Mouse (Mus musculus) thymus, adult 2 months (tissue): Measurements from ENCODE around the gene Gm10130. TPM values are rescaled to one million over a fixed set of nuclear protein-coding genes. Genes with fewer than 3 reads are reported as not detected.
"Not testable (repeated sequence)": the region's sequence is repeated elsewhere in the genome, so short reads cannot be mapped to it uniquely, and the experiment has no call there.

Source experiments
- DNase-seq: peaks from one replicate; pipeline ENCODE4 v3.0.0; 2021
- H3K27ac ChIP-seq: fragments of 200-500 bp; 2 replicates; pipeline ENCODE4 v1.5.1; 2012; ENCODE audit warnings: low read length, control low read depth; ENCODE audit not compliant: control insufficient read depth, insufficient read depth
- H3K27me3 ChIP-seq: fragments of 200-500 bp; 2 replicates; pipeline ENCODE4 v1.6.1; 2012; ENCODE audit warnings: mild to moderate bottlenecking, low read length, moderate library complexity, mixed read lengths; ENCODE audit not compliant: control insufficient read depth, insufficient read depth
- H3K36me3 ChIP-seq: fragments of 200-500 bp; 2 replicates; pipeline ENCODE4 v1.6.1; 2012; ENCODE audit warnings: mild to moderate bottlenecking, low read length, moderate library complexity; ENCODE audit not compliant: control insufficient read depth, insufficient read depth
- H3K4me1 ChIP-seq: fragments of 200-500 bp; replicated peaks from 2 replicates; pipeline ENCODE4 v1.6.1; 2012; ENCODE audit warnings: low read length; ENCODE audit not compliant: control insufficient read depth, insufficient read depth
- H3K4me3 ChIP-seq: fragments of 200-500 bp; 2 replicates; pipeline ENCODE4 v1.5.1; 2012; ENCODE audit warnings: mild to moderate bottlenecking, low read length, control low read depth, moderate library complexity; ENCODE audit not compliant: control insufficient read depth, insufficient read depth
- CTCF ChIP-seq: fragments of 200-500 bp; IDR thresholded peaks from 2 replicates; pipeline ENCODE4 v1.5.1; 2012; ENCODE audit warnings: mild to moderate bottlenecking, control low read depth, low read length, moderate library complexity, borderline replicate concordance; ENCODE audit not compliant: control insufficient read depth, poor library complexity, insufficient read depth; ENCODE audit errors: extremely low read depth
- POLR2A ChIP-seq: fragments of 200-500 bp; IDR thresholded peaks from 2 replicates; pipeline ENCODE4 v1.6.1; 2012; ENCODE audit warnings: mild to moderate bottlenecking, low read length, control low read depth, moderate library complexity; ENCODE audit not compliant: control insufficient read depth, poor library complexity, insufficient read depth; ENCODE audit errors: extremely low read depth
- WGBS: fragments of 180-500 bp; shearing (Covaris S2); methylation state at CpG from one replicate; pipeline ENCODE4 v1.1.7; 2018; 5-methylcytosine and 5-hydroxymethylcytosine counted together
- polyA plus RNA-seq: library from polyadenylated mRNA; depleted of rRNA; stranded (reverse); fragments of >200 nt; gene quantifications from 2 replicates; pipeline ENCODE4 v1.2.3, GENCODE M21; 2012; rRNA removed

The Gm10130 gene
- polyA plus RNA-seq, 1 experiment = not detected

DNA sequence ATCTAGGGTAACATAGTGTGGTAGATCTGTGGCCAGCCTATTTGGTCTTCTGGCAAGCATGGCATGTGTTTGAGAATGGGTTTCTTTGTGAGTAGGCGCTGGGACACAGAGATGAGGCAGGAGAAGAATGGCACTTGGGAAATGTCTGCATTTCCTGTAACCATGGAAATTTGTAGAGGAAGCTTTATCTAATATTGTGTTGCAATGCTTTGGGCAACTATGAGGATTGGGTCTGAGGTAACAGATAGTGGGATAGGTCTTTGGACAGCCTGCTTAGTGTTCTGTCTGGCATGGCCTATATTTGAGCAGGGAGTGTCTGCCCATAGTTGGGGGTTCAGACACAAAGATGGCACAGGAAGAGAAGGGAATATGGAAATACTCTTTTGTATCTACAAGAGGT, 4.5 kb upstream of the Gm10130 start:
- 100% methylated on average over 1 of the region's 1 CpGs for WGBS
- DNase-seq = no peak
- Histone ChIP-seq H3K27ac (no peak overlapping the region), H3K4me1 (no peaks in the 10 kb centered on the region), H3K27me3 (no peaks in the 10 kb centered on the region), H3K4me3 (no peak overlapping the region), H3K36me3 (no peaks in the 10 kb centered on the region; the same call in 1 of the 2 replicates)
- TF ChIP-seq CTCF (no peak), POLR2A (no peak)

DNA sequence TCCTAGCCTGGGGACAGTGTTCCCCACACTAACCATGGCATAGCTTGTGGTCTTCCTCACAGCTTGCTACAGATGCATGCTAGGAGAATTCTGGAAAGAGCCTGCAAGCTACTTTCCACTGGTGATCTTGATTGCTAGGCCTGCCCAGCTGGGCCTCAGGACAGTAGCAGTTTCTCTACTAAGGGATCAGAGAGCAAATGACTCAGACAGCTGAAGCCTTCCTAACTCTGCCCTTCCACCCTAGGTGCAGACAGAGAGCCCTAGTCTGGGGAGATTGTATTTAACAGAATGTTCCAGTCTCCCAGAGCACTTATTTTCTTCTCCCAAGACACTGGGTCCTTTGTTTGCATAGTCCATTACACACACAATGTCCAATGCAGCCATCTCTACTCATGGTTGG, 33.6 kb downstream of the Gm10130 start:
- not testable (repeated sequence) for H3K4me1 ChIP-seq, H3K27me3 ChIP-seq, DNase-seq, H3K4me3 ChIP-seq, H3K27ac ChIP-seq, H3K36me3 ChIP-seq

DNA sequence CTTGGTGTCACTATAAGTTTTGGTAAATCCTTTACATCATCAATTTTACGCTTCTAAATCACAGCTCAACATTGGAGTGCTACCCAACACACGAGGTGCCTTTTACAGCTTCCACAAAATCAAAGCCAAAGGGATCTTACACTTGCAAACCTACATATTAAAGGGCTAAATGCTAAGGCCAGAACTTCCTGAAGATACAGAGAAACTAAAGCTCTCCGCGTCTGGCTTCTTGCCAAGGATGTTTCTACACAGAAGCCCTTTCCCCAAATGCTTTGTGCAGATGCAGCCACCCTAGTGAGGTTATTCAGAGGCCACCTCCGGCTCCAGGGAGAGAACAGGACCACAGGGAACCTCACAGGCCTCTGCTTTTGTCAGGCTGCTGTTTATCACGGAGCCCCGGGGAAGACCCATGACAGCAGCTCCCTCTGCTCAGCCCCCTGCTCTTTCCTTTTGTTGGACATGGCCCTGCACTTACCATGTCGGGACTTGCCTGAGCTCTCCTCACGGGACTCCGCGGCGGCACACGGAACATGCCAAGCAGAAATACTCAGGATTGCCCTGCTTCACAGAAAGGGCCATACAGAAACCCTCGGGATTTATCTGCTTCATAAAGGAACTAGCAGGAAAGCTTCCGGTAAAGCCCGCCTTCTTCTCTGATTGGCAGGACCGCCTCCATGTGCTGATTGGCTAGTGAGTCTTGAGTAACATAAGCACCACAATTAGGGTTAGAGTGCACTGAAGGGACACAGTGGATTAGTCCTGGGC, 38.8 kb downstream of the Gm10130 start, which contains the start of gene 3300002I08Rik:
TSS of gene 3300002I08Rik (minus strand) at position 653 of the 765 bp plus-strand sequence.
- 4% methylated on average over 17 of the region's 17 CpGs for WGBS
- H3K27me3 ChIP-seq, H3K27ac ChIP-seq, H3K4me1 ChIP-seq, H3K36me3 ChIP-seq: not testable (repeated sequence)
- H3K4me3 ChIP-seq = peak within 1 kb of the TSS; percentile 96
- peak; percentile 83 for DNase-seq

DNA sequence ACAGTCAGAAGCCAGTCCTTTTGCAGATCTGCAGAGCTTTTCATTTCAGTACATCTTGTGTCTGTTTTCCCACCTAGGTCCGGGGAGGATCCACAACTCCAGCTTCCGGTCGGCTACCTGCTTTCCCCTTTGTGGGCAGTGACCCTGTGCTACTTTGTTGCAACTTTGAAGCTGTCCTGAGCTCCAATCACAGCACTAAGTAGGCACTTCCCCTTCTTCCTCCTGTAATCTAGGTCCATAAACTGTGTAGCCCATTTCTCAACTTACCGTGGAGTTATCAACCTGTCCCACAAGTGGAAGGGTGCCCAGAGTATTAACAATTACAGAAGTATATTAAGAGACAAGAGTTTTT, 39.4 kb downstream of the Gm10130 start:
- 12% methylated on average over 4 of the region's 4 CpGs for WGBS
- Histone ChIP-seq H3K27ac (no peak overlapping the region), H3K4me3 (peak overlapping the region; percentile 96), H3K36me3 (no peaks in the 10 kb centered on the region), H3K4me1 (0 out of 2 replicates have a peak, but pooled peaks cover 2% of the 10 kb centered on the region), H3K27me3 (no peaks in the 10 kb centered on the region)
- TF ChIP-seq POLR2A (no peak), CTCF (no peak)
- no peak for DNase-seq

DNA sequence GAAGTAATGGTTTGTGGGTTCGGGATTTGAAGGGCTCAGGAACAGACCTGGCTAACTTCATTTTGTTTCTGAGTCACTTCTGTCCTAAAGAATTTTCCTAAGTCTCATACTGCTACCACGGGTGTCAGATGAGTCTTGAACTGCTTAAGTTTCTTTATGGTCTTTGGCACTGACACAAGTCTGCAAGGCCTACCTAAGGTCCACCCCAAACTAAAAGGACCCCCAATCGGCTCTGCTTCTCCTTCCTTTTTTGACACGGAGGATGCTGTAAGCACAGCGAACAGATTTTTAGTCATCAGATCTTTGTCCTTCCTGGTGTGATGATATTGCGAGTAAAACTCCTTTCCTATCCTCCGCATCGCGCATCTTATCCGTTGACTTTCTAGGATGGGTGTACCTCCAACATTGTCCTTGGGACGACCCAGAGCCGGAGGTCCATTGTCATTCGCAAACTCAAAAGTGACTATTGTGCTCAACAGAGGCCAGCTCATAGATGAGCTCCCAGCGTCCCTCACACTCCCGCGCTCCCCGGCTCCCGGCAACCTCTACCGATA, 62.1 kb downstream of the Gm10130 start:
- H3K4me1 ChIP-seq, H3K36me3 ChIP-seq, H3K4me3 ChIP-seq, H3K27ac ChIP-seq, DNase-seq, H3K27me3 ChIP-seq: not testable (repeated sequence)
- WGBS = 96% methylated on average over 19 of the region's 19 CpGs

DNA sequence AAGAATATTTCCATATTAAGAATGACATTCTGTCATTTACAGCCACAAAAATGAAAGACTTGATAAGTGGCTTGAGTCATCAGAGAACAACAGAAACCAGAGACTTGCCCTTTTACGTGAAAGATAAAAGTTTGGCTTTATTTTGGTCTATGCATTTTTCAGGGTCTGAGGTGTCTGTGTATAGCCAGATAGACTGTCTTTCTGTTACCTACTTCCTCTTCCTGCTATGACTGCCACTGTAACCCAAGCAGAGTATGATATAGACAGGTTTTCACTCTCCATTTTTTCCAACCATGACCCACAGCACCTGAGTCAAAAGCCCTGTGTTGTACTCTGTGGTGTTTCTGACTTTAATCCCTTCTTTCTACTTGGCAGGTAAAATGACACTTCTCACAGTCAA, 66.7 kb downstream of the Gm10130 start:
- Histone ChIP-seq H3K4me1 (no peaks in the 10 kb centered on the region), H3K36me3 (no peaks in the 10 kb centered on the region), H3K27ac (no peak overlapping the region), H3K4me3 (no peak overlapping the region), H3K27me3 (no peaks in the 10 kb centered on the region)
- WGBS = 95% methylated on average over 1 of the region's 1 CpGs
- TF ChIP-seq CTCF (no peak), POLR2A (no peak)
- no peak for DNase-seq

DNA sequence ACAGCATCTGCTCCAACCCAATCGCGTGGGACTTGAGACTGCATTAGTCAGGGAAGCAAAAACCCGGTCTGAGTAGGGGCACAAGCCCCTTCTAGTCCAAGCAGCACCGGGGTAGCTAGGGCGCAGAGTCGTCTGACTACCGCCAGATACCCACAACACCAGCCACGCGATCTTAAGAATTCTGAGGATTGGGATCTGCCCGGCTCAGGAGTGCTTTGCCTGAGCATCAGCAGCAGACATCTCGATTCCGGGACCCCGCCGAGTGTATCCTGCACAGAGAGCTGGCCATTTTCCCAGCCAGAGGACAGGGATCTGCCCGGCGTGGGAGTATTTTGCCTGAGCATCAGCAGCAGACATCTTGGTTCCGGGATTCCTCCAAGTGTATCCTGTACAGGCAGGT, 88.6 kb downstream of the Gm10130 start:
- WGBS = 94% methylated on average over 17 of the region's 17 CpGs
- not testable (repeated sequence) for H3K4me1 ChIP-seq, H3K27ac ChIP-seq, H3K36me3 ChIP-seq, DNase-seq, H3K4me3 ChIP-seq, H3K27me3 ChIP-seq

Other genes with a start within 250 kb of the Gm10130 start
- 1.9 and 2.6 TPM in 2 replicates for gene Zfp120, start 187.0 kb upstream of the Gm10130 start, polyA plus RNA-seq
- not detected in 2 replicates for gene Gm10770, start 144.0 kb upstream of the Gm10130 start, polyA plus RNA-seq
- gene Gm14139, start 141.9 kb upstream of the Gm10130 start, polyA plus RNA-seq = not detected in 2 replicates
- 0.11 and 0.19 TPM in 2 replicates for gene Zfp937, start 105.6 kb upstream of the Gm10130 start, polyA plus RNA-seq
- gene Gm21994, start 68.1 kb upstream of the Gm10130 start, polyA plus RNA-seq = 0.27 and 0.31 TPM in 2 replicates
- gene Gm14124, start 66.2 kb upstream of the Gm10130 start, polyA plus RNA-seq = not detected in 2 replicates
- 0.78 and 1.6 TPM in 2 replicates for gene 3300002I08Rik, start 39.1 kb downstream of the Gm10130 start, polyA plus RNA-seq
- 0.08 and 0.16 TPM in 2 replicates for gene Zfp442, start 127.8 kb downstream of the Gm10130 start, polyA plus RNA-seq
- not detected in 2 replicates for gene Zfp345, start 161.4 kb downstream of the Gm10130 start, polyA plus RNA-seq
- gene Cst7, start 246.7 kb downstream of the Gm10130 start, polyA plus RNA-seq = 7.8 and 11.1 TPM in 2 replicates